Mouse (Mus musculus) right cerebral cortex, postnatal 14 days (tissue): ENCODE results near the gene Pole3.
"Not testable (repeated sequence)": the region's sequence is repeated elsewhere in the genome, so short reads cannot be mapped to it uniquely, and the experiment has no call there.

Source experiments
- DNase-seq: peaks from one replicate; pipeline ENCODE4 v3.0.0; 2022

Gene Pole3

DNA sequence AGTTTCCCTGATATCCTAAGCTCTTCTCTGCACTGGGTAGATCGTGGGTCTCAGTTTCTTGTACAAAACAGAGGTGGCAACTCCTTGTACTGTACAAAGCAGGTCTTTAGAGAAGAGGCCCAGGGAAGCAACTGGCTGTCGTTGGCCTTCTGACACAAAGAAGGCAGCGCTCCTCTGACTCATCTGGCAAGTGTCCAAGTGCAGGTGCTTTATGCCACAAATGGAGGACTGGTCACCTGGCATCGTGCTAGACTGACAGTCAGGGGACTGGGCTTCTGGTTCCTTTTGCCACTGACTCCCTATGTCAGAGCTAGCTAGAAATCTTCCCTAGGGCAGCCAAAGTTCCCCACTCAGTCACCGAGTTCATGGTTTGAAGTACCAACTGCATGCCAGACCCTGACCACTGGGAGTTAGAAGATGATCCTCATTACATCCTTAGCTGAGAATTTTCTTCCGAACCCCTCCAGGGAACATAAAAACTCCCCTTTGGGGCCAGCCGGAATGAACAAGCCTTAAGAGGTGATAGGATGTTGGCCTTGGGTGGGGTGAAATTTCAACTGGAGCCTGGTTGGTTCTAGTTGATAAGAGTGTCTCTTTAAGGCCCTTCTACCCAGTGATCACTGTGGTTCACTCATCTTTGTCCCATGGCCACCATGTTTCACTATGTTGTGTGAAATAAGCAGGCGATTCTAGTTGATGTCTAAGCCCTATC is 39.3 kb downstream of the Pole3 start:
- no peak for DNase-seq

GRCm38 (mm10) chr4:62484928-62485327 is 39.9 kb downstream of the Pole3 start:
- DNase-seq, result no peak

GRCm38 (mm10) chr4:62480709-62481605 is 43.9 kb downstream of the Pole3 start:
- DNase-seq, result no peak

DNA sequence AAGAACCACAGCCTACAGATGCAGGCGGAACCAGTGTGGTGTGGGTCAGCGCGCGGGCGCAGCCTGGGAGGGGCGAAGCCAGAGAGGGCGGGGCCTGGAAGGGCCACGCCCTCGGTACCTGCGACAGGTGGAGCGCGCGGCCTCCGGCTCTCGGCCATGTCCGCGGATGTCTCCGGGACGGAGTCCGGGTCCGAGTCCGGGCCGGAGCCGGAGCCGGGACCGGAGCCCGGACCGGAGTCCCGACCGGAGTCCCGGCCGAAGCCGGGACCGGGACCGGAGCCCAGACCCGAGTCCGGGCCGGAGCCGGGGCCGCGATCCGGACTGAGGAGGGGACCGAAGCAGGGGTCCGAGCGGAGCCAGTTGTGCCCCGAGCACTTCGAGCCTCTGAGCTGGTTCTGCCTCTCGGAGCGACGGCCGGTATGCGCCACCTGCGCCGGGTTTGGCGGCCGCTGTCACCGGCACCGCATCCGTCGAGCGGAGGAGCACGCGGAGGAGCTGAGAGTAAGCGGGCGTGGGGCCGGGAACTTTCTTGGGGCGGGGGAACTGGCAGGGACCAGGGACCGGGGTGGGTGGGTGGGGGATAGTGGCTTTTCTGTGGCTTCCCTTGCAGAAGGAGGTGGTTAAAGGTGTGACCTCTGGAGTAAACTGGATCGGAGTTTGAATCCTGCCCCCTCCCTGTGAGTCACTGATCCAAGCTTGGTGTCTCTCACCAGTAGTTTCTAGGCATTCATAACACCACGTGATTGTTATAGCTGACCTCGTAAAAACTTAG is 44.7 kb downstream of the Pole3 start, which contains the start of gene Bspry:
Gene Bspry, plus strand, starts transcription at position 117 of the 772 bp plus-strand sequence.
- no peak for DNase-seq

GRCm38 (mm10) chr4:62479593-62479936 is 45.3 kb downstream of the Pole3 start:
- not testable (repeated sequence) for DNase-seq

GRCm38 (mm10) chr4:62477542-62478244 is 47.2 kb downstream of the Pole3 start:
- DNase-seq, result no peak

- DNase-seq, result no peak
Observed at GRCm38 (mm10) chr4:62475793-62476192, 49.1 kb downstream of the Pole3 start.

GRCm38 (mm10) chr4:62475131-62475530 is 49.7 kb downstream of the Pole3 start:
- DNase-seq, result no peak
